In genomic region chr8:125461504-125461903, GRCm38 (mm10) we compare ENCODE assay signal across 10 mouse cellular contexts.
DNase-seq lines count a peak whose midpoint lies in the region; ATAC-seq lines count a peak whose summit lies in the region.
"Had no signal": no experiment of that assay in that cellular context is flagged by ENCODE, and none has a peak within 500 bp of the region (broad histone marks: within the 10 kb centered on the region; RNA-seq: fewer than 3 reads in every experiment).

No protein-coding gene starts in this region.

- peaks cover 25% of the 10 kb centered on the region for H3K4me1 ChIP-seq in kidney, embryonic 15.5 days
- H3K4me1 ChIP-seq in intestine, embryonic 15.5 days (replicated peaks) = no peaks in the 10 kb centered on the region; the same call in 1 of the 2 replicates
- H3K4me1 ChIP-seq in forebrain, embryonic 11.5 days (replicated peaks; ENCODE audit: control insufficient read depth, insufficient read depth, low read length) = peaks cover 9% of the 10 kb centered on the region

- no peak overlapping the region for H3K4me2 ChIP-seq in kidney, embryonic 15.5 days
- H3K4me2 ChIP-seq in intestine, embryonic 15.5 days (replicated peaks) = no peak overlapping the region
- no peak overlapping the region for H3K4me2 ChIP-seq in forebrain, embryonic 11.5 days (ENCODE audit: low read depth, low read length, severe bottlenecking)
- H3K4me2 ChIP-seq: stomach, embryonic 15.5 days had no signal

- H3K27me3 ChIP-seq in kidney, embryonic 15.5 days = no peaks in the 10 kb centered on the region
- no peaks in the 10 kb centered on the region for H3K27me3 ChIP-seq in intestine, embryonic 15.5 days (replicated peaks)
- H3K27me3 ChIP-seq in forebrain, embryonic 11.5 days (ENCODE audit: control insufficient read depth, insufficient read depth, low read length) = no peaks in the 10 kb centered on the region
- H3K27me3 ChIP-seq: Patski; stomach, embryonic 15.5 days had no signal

- no peak for ATAC-seq in kidney, embryonic 15.5 days (replicated peaks; ENCODE audit: low FRiP score)
- 0 out of 2 replicates have a peak, but pooled peaks have one; percentile 6 for ATAC-seq in intestine, embryonic 15.5 days
- ATAC-seq in monocyte, adult 5-6 weeks (replicated peaks; ENCODE audit: insufficient number of reproducible peaks, low FRiP score, low TSS enrichment, poor library complexity, severe bottlenecking) = peak; percentile 65
- ATAC-seq in forebrain, embryonic 11.5 days (replicated peaks; ENCODE audit: low FRiP score) = no peak
- ATAC-seq: Patski had no signal

- H3K27ac ChIP-seq in kidney, embryonic 15.5 days = no peak overlapping the region
- H3K27ac ChIP-seq in intestine, embryonic 15.5 days = no peak overlapping the region
- H3K27ac ChIP-seq in forebrain, embryonic 11.5 days (ENCODE audit: low read depth, low read length) = no peak overlapping the region
- H3K27ac ChIP-seq: stomach, embryonic 15.5 days had no signal

- WGBS in kidney, embryonic 15.5 days = 80% methylated on average over 1 of the region's 1 CpGs
- 79% methylated on average over 1 of the region's 1 CpGs for WGBS in intestine, embryonic 15.5 days
- WGBS in forebrain, embryonic 11.5 days = 87% methylated on average over 1 of the region's 1 CpGs

- DNase-seq in kidney, adult 9 months = peak; percentile 39
- peak; percentile 24 for DNase-seq in ES-CJ7 (ENCODE audit: low read depth, low spot score)
- DNase-seq in cerebellum, adult 9-10 months = no peak
- DNase-seq in forebrain, embryonic 11.5 days (ENCODE audit: low spot score) = no peak
- no peak for DNase-seq in cerebellum, postnatal 4 days (ENCODE audit: low spot score in 2 of 2)

- H3K9me3 ChIP-seq in kidney, embryonic 15.5 days (replicated peaks) = no peaks in the 10 kb centered on the region
- H3K9me3 ChIP-seq in intestine, embryonic 15.5 days = no peaks in the 10 kb centered on the region
- no peaks in the 10 kb centered on the region for H3K9me3 ChIP-seq in forebrain, embryonic 11.5 days (ENCODE audit: control insufficient read depth, low read length)
- H3K9me3 ChIP-seq: stomach, embryonic 15.5 days had no signal

- no peak overlapping the region for H3K9ac ChIP-seq in kidney, embryonic 15.5 days
- H3K9ac ChIP-seq in intestine, embryonic 15.5 days = no peak overlapping the region
- H3K9ac ChIP-seq in forebrain, embryonic 11.5 days (ENCODE audit: low read length) = no peak overlapping the region
- H3K9ac ChIP-seq: stomach, embryonic 15.5 days had no signal

- H3K4me3 ChIP-seq in kidney, embryonic 15.5 days (replicated peaks) = no peak overlapping the region
- H3K4me3 ChIP-seq in intestine, embryonic 15.5 days (replicated peaks) = no peak overlapping the region
- H3K4me3 ChIP-seq in forebrain, embryonic 11.5 days (ENCODE audit: low read depth, low read length) = no peak overlapping the region
- H3K4me3 ChIP-seq: stomach, embryonic 15.5 days had no signal

- H3K36me3 ChIP-seq in kidney, embryonic 15.5 days = peaks cover 42% of the 10 kb centered on the region
- H3K36me3 ChIP-seq in intestine, embryonic 15.5 days = peaks cover 4% of the 10 kb centered on the region; the same call in 1 of the 2 replicates
- no peaks in the 10 kb centered on the region for H3K36me3 ChIP-seq in forebrain, embryonic 11.5 days (ENCODE audit: control insufficient read depth, insufficient read depth, low read length)

Comparison
In these comparisons a context has a peak if more than half of its experiments do, and no peak if none do; other contexts are left out.
1. DNase-seq: peak in kidney, adult 9 months (single experiment) and ES-CJ7 (single experiment); none in cerebellum, adult 9-10 months (single experiment), forebrain, embryonic 11.5 days (single experiment) and cerebellum, postnatal 4 days (0 of 2).
2. ATAC-seq: peak in intestine, embryonic 15.5 days (single experiment) and monocyte, adult 5-6 weeks (single experiment); none in kidney, embryonic 15.5 days (single experiment) and forebrain, embryonic 11.5 days (single experiment).